Mouse (Mus musculus) ES-E14 (cell line): ENCODE measurements around the gene Kptn. TPM values are rescaled to one million over a fixed set of nuclear protein-coding genes. Genes with fewer than 3 reads are reported as not detected.

Experiments used
- DNase-seq: peaks from one replicate; pipeline ENCODE4 v3.0.0-alpha.2; 2013; ENCODE audit warnings: low read depth, low spot score
- H3K27ac ChIP-seq: 2 replicates; pipeline ENCODE4 v1.5.1; 2012; ENCODE audit warnings: low read depth, mild to moderate bottlenecking, low read length, moderate library complexity, mixed read lengths; ENCODE audit not compliant: poor library complexity, insufficient read depth, severe bottlenecking
- H3K36me3 ChIP-seq: 2 replicates; pipeline ENCODE4 v1.6.1; 2012; ENCODE audit warnings: mild to moderate bottlenecking, low read length, moderate library complexity, mixed read lengths; ENCODE audit not compliant: control insufficient read depth, poor library complexity, insufficient read depth, severe bottlenecking
- H3K4me1 ChIP-seq, 2 experiments: fragments of 150-350 bp in 1 of 2; sonication (generic) in 1 of 2; 2 replicates each; pipeline ENCODE4 v1.6.1; 2012; ENCODE audit warnings: low read length in 2 of 2, mild to moderate bottlenecking in 1 of 2, mixed read lengths in 1 of 2; ENCODE audit not compliant: control insufficient read depth in 2 of 2, insufficient read depth in 2 of 2, poor library complexity in 1 of 2
- H3K4me3 ChIP-seq, 2 experiments: fragments of 150-350 bp in 1 of 2; sonication (generic) in 1 of 2; 2 replicates each; pipeline ENCODE4 v1.5.1; 2012; ENCODE audit warnings: low read length in 2 of 2, low read depth in 1 of 2, mild to moderate bottlenecking in 1 of 2, mixed read lengths in 1 of 2; ENCODE audit not compliant: insufficient read depth in 1 of 2, poor library complexity in 1 of 2, severe bottlenecking in 1 of 2
- H3K9ac ChIP-seq: 2 replicates; pipeline ENCODE4 v1.6.1; 2012; ENCODE audit warnings: low read depth, mild to moderate bottlenecking, low read length, mixed read lengths; ENCODE audit not compliant: poor library complexity, insufficient read depth, severe bottlenecking
- H3K9me3 ChIP-seq: fragments of 150-350 bp; sonication (generic); 2 replicates; pipeline ENCODE4 v1.6.1; 2012; ENCODE audit warnings: low read depth, mild to moderate bottlenecking, low read length; ENCODE audit not compliant: control insufficient read depth, insufficient read depth
- CHD2 ChIP-seq: IDR thresholded peaks from 2 replicates; pipeline ENCODE4 v1.6.1; 2014; ENCODE audit warnings: mild to moderate bottlenecking, low read depth, low read length, inconsistent platforms
- HCFC1 ChIP-seq: IDR thresholded peaks from 2 replicates; pipeline ENCODE4 v1.6.1; 2012; ENCODE audit warnings: low read length, inconsistent platforms, borderline replicate concordance; ENCODE audit not compliant: insufficient read depth
- MAFK ChIP-seq: IDR thresholded peaks from 2 replicates; pipeline ENCODE4 v1.6.1; 2014; ENCODE audit warnings: mild to moderate bottlenecking, low read depth, low read length, inconsistent platforms; ENCODE audit not compliant: insufficient read depth
- ZC3H11A ChIP-seq: IDR thresholded peaks from 2 replicates; pipeline ENCODE4 v1.6.1; 2012; ENCODE audit warnings: low read depth, mild to moderate bottlenecking, inconsistent platforms, low read length, borderline replicate concordance
- ZNF384 ChIP-seq: IDR thresholded peaks from 2 replicates; pipeline ENCODE4 v1.6.1; 2012; ENCODE audit warnings: low read depth, low read length, inconsistent platforms
- in situ Hi-C, 2 experiments: fragments of 600-800 bp; cut with MboI; formaldehyde crosslinking; loops; one replicate each; pipeline ENCODE4 v1.15.1; 2025; ENCODE audit warnings: low sequenced_read_pairs in 2 of 2, inconsistent platforms in 1 of 2; ENCODE audit not compliant: unreplicated experiment in 2 of 2
- total RNA-seq: library from RNA; depleted of rRNA; stranded (reverse); fragments of 300-350 nt; gene quantifications from 2 replicates; pipeline ENCODE4 v1.2.3, GENCODE M21; 2012; rRNA removed

The Kptn gene
- total RNA-seq = 15.4 and 20.0 TPM in 2 replicates

- Histone ChIP-seq H3K27ac (no peak within 1 kb of the TSS), H3K9ac (peak within 1 kb of the TSS; percentile 95), H3K36me3 (peaks cover 23% of the 10 kb centered on the region), H3K9me3 (no peaks in the 10 kb centered on the region), H3K4me1 (no peaks in the 10 kb centered on the region), H3K4me3 (peak within 1 kb of the TSS; percentile 93 to 94)
- in situ Hi-C loops = no loop called here
- DNase-seq = peak; percentile 86
- no peak for TF ChIP-seq ZNF384
- no peak for TF ChIP-seq MAFK
- TF ChIP-seq ZC3H11A = 0 out of 2 replicates have a peak, but pooled peaks have one; percentile 4
- 0 out of 2 replicates have a peak, but pooled peaks have one; percentile 27 for TF ChIP-seq CHD2
- peak; percentile 91 for TF ChIP-seq HCFC1
Observed at GRCm38 (mm10) chr7:16119569-16120261, at the start of gene Kptn. Gene Kptn, plus strand, starts transcription at chr7:16119895.

DNA sequence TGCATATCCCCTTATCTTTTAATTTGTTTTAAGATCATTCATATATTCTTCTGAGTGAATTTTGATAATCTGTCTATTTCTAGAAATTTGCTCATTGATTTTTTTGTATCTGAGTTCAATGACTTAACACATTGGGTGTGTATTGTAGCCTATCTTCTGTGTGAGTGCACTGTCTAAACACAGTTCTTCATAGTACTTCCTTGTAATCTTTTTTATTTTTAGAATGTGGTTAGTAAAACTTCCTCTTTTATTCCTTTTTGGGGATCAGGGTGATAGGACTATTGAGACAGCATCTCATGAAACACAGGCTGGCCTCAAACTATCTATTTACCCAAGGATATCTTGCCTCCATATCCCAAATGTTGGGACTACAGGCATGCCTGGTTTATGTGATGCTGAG lies 48.8 kb upstream of the Kptn start:
- in situ Hi-C loops = no loop called here
- no peaks in the 10 kb centered on the region for H3K36me3 ChIP-seq
- TF ChIP-seq CHD2 (no peak), ZC3H11A (no peak), HCFC1 (no peak), MAFK (no peak), ZNF384 (no peak)
- no peak for DNase-seq
- no peaks in the 10 kb centered on the region for H3K9me3 ChIP-seq
- no peaks in the 10 kb centered on the region for H3K4me1 ChIP-seq
- H3K4me3 ChIP-seq = no peak overlapping the region
- no peak overlapping the region for H3K27ac ChIP-seq
- no peak overlapping the region for H3K9ac ChIP-seq

GRCm38 (mm10) chr7:16071906-16072305 lies 47.8 kb upstream of the Kptn start:
- no peak overlapping the region for H3K4me3 ChIP-seq
- no peak overlapping the region for H3K27ac ChIP-seq
- no peaks in the 10 kb centered on the region for H3K36me3 ChIP-seq
- TF ChIP-seq HCFC1 = no peak
- H3K9me3 ChIP-seq = no peaks in the 10 kb centered on the region
- no peak for DNase-seq
- no peak overlapping the region for H3K9ac ChIP-seq
- in situ Hi-C loops = no loop called here
- H3K4me1 ChIP-seq = no peaks in the 10 kb centered on the region

- no peaks in the 10 kb centered on the region for H3K9me3 ChIP-seq
- in situ Hi-C loops = no loop called here
- no peak overlapping the region for H3K27ac ChIP-seq
- H3K36me3 ChIP-seq = no peaks in the 10 kb centered on the region
- DNase-seq = no peak
- no peak overlapping the region for H3K9ac ChIP-seq
- TF ChIP-seq HCFC1 (no peak), ZC3H11A (no peak), MAFK (no peak), ZNF384 (no peak)
- H3K4me1 ChIP-seq = no peaks in the 10 kb centered on the region
- no peak overlapping the region for H3K4me3 ChIP-seq
Observed at GRCm38 (mm10) chr7:16079947-16080346, 39.7 kb upstream of the Kptn start.

- H3K9me3 ChIP-seq = no peaks in the 10 kb centered on the region
- TF ChIP-seq ZC3H11A (no peak), CHD2 (no peak), ZNF384 (no peak), MAFK (no peak), HCFC1 (no peak)
- in situ Hi-C loops = no loop called here
- no peak overlapping the region for H3K4me3 ChIP-seq
- DNase-seq = no peak
- H3K27ac ChIP-seq = no peak overlapping the region
- H3K4me1 ChIP-seq = no peaks in the 10 kb centered on the region
- H3K36me3 ChIP-seq = no peaks in the 10 kb centered on the region
- H3K9ac ChIP-seq = no peak overlapping the region
Observed at GRCm38 (mm10) chr7:16080581-16080980, 39.1 kb upstream of the Kptn start.
